Mouse (Mus musculus) liver, embryonic 18 days (tissue): Measurements from ENCODE around the gene Olfr889. TPM values are rescaled to one million over a fixed set of nuclear protein-coding genes. Genes with fewer than 3 reads are reported as not detected.

Experiments
- polyA plus RNA-seq: library from polyadenylated mRNA; depleted of rRNA; stranded (reverse); fragments of >200 nt; gene quantifications from 2 replicates; pipeline ENCODE4 v1.2.3, GENCODE M21; 2012; rRNA removed

The Olfr889 gene
- under 0.01 TPM in 1 of 2 replicates, not detected in the other for polyA plus RNA-seq

GRCm38 (mm10) chr9:38114898-38115297 is at the start of gene Olfr889:
Gene Olfr889, plus strand, starts transcription at chr9:38115198.

DNA sequence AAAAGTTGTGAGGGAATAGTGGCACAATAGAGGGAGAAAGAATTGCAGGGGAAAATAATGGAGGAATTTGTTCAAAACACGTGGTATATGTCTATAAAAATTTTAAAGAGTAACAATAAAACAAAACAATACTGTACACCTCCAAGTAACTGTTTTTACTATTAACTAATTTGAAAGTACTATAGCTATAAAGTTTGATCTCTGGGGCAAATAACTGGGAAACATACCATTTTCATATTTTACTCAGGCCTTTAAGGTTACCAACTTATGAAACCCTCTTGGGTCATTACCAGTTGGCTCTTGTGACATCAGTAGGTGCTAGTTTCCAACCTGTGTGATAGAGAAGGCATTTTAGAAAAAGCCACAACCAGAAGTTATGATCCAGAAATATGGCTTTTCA is 31.2 kb upstream of the Olfr889 start, which contains the start of gene Olfr887:
Gene Olfr887 (plus strand): TSS at position 301 of the 400 bp plus-strand sequence.

DNA sequence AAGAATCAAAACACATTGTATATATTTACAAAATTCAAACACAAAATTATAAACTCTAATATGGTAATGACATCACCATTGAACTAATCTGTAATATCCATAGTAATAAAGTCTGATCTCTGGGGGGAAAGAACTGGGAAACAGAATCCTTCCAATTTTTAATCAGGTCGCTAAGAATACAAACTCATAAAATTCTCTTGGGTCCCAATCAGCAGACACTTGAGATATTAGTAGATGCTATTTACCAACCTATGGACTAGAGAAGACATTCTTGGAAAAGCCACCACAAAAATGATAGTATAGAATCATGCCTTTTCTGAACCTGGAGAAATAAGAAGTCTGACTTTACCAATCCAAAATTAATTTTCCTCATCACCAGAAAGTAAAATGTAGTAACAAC is 7.2 kb upstream of the Olfr889 start, which contains the start of gene Olfr888:
Gene Olfr888 (plus strand): TSS at position 301 of the 400 bp plus-strand sequence.

DNA sequence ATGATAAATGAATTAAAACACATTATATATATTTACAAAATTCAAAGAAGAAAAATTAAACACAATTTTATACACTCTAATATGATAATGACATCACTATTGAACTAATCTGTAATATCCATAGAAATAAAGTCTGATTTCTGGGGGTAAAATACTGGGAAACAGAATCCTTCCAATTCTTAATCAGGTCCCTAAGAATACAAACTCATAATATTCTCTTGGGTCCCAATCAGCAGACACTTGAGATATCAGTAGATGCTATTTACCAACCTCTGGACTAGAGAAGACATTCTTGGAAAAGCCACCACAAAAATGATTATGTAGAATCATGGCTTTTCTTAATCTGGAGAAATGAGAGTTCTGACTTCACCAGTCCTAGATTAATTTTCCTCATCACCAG is 27.2 kb downstream of the Olfr889 start, which contains the start of gene Olfr890:
Gene Olfr890 (plus strand): TSS at position 301 of the 400 bp plus-strand sequence.

Other genes with a start within 250 kb of the Olfr889 start
- gene Olfr145, start 218.5 kb upstream of the Olfr889 start, polyA plus RNA-seq = not detected in 2 replicates
- gene Olfr878, start 197.4 kb upstream of the Olfr889 start, polyA plus RNA-seq = not detected in 2 replicates
- not detected in 2 replicates for gene Olfr881, start 123.4 kb upstream of the Olfr889 start, polyA plus RNA-seq
- not detected in 2 replicates for gene Olfr883, start 89.4 kb upstream of the Olfr889 start, polyA plus RNA-seq
- gene Olfr884, start 68.6 kb upstream of the Olfr889 start, polyA plus RNA-seq = not detected in 2 replicates
- not detected in 2 replicates for gene Olfr885, start 53.9 kb upstream of the Olfr889 start, polyA plus RNA-seq
- gene Olfr887, start 31.1 kb upstream of the Olfr889 start, polyA plus RNA-seq = not detected in 2 replicates
- not detected in 2 replicates for gene Olfr888, start 7.1 kb upstream of the Olfr889 start, polyA plus RNA-seq
- gene Olfr890, start 27.3 kb downstream of the Olfr889 start, polyA plus RNA-seq = not detected in 2 replicates
- gene Olfr891, start 65.6 kb downstream of the Olfr889 start, polyA plus RNA-seq = not detected in 2 replicates
- not detected in 2 replicates for gene Olfr893, start 93.2 kb downstream of the Olfr889 start, polyA plus RNA-seq
- not detected in 2 replicates for gene Olfr894, start 102.9 kb downstream of the Olfr889 start, polyA plus RNA-seq
- gene Olfr143, start 137.6 kb downstream of the Olfr889 start, polyA plus RNA-seq = not detected in 2 replicates
- gene Olfr895, start 152.7 kb downstream of the Olfr889 start, polyA plus RNA-seq = not detected in 2 replicates
- not detected in 2 replicates for gene Olfr896-ps1, start 175.9 kb downstream of the Olfr889 start, polyA plus RNA-seq
- gene Olfr25, start 213.9 kb downstream of the Olfr889 start, polyA plus RNA-seq = not detected in 2 replicates
- gene Olfr898, start 233.2 kb downstream of the Olfr889 start, polyA plus RNA-seq = not detected in 2 replicates